Mouse (Mus musculus): ENCODE results near the gene Rcan3.

GRCm38 (mm10) chr4:135373299-135373698, 60.4 kb downstream of the Rcan3 start:
- TF ChIP-seq TCF3 (IDR thresholded peaks at IDR 0.05; ENCODE audit: insufficient read length, low read depth): no peak
- no peak for TF ChIP-seq POLR2AphosphoS2 (IDR thresholded peaks at IDR 0.05; ENCODE audit: insufficient read length, low read depth)
- TF ChIP-seq TCF12 (IDR thresholded peaks at IDR 0.05; ENCODE audit: insufficient read depth, poor library complexity, severe bottlenecking): no peak
- no peak for TF ChIP-seq POLR2A (IDR thresholded peaks at IDR 0.05; ENCODE audit: insufficient read length, low read depth)
- TF ChIP-seq E2F4 (IDR thresholded peaks at IDR 0.05; ENCODE audit: insufficient read depth): no peak
- TF ChIP-seq USF1 (IDR thresholded peaks at IDR 0.05; ENCODE audit: low read depth): no peak
- TF ChIP-seq MAX (IDR thresholded peaks at IDR 0.05; ENCODE audit: low read depth): no peak
